Mouse (Mus musculus): ENCODE data around the gene Spice1. TPM values are rescaled to one million over a fixed set of nuclear protein-coding genes. Genes with fewer than 3 reads are reported as not detected.
A peak's percentile ranks its signal among the peaks of the same experiment; 100 is the strongest.

Spice1 gene
- polyA plus RNA-seq, 1 experiment = 14.9 TPM

DNA sequence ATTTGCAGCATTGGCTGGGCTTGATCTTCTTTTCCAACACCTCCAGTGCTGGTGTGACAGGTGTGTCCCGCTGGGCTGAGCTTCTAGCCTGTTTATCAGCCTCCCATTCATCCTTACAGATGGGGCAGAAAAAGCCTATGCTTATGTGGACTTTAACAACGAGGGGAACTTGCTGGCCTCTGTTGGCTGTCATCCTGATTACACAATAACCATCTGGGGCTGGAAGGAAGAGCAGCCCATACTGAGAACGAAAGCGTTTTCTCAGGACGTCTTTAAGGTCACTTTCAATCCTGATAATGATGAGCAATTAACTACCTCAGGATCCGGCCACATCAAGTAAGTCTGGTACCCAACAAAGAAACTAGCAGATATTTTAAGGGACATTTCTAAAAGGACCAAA, 63.3 kb downstream of the Spice1 start:
- no peak for DNase-seq
- Histone ChIP-seq H3K4me3 (replicated peaks; ENCODE audit: insufficient read depth, low read depth, low read length) (no peak overlapping the region), H3K27ac (ENCODE audit: insufficient read depth, low read length) (no peak overlapping the region), H3K4me1 (ENCODE audit: control insufficient read depth, insufficient read depth, low read length) (no peaks in the 10 kb centered on the region), H3K27me3 (ENCODE audit: control insufficient read depth, insufficient read depth, low read length) (no peaks in the 10 kb centered on the region)
- WGBS = 24% methylated on average over 6 of the region's 6 CpGs
- TF ChIP-seq POLR2A (IDR thresholded peaks at IDR 0.05; ENCODE audit: borderline replicate concordance, insufficient read depth, low read length) = no peak
- TF ChIP-seq CTCF (IDR thresholded peaks at IDR 0.05; ENCODE audit: borderline replicate concordance, insufficient read depth, low read depth, low read length) = no peak

DNA sequence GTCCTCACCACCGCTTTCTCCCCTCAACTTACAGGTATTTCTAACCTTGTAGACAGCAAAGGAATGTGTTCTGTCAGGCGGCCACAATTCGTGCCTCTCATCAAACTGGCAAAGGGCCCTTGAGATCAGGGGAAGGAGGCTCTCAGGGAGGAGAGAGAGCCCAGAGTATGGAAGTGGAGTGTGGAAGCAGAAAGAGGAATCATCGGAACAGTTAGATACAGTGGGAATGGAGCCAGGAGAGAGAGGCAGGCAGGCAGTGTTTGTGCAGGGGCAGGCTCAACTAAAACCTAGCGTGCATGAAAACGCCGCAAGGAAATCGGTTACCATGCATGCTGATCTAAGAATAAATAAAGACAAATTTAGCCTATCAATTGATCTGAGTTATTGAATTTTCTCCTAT, 70.7 kb downstream of the Spice1 start:
- Histone ChIP-seq H3K4me1 (ENCODE audit: control insufficient read depth, insufficient read depth, low read length) (no peaks in the 10 kb centered on the region), H3K27me3 (ENCODE audit: control insufficient read depth, insufficient read depth, low read length) (no peaks in the 10 kb centered on the region), H3K27ac (ENCODE audit: insufficient read depth, low read length) (no peak overlapping the region), H3K4me3 (replicated peaks; ENCODE audit: insufficient read depth, low read depth, low read length) (no peak overlapping the region)
- TF ChIP-seq POLR2A (IDR thresholded peaks at IDR 0.05; ENCODE audit: borderline replicate concordance, insufficient read depth, low read length) (no peak), CTCF (IDR thresholded peaks at IDR 0.05; ENCODE audit: borderline replicate concordance, insufficient read depth, low read depth, low read length) (no peak)
- 45% methylated on average over 8 of the region's 8 CpGs for WGBS
- peak; percentile 20 to 34 for DNase-seq

DNA sequence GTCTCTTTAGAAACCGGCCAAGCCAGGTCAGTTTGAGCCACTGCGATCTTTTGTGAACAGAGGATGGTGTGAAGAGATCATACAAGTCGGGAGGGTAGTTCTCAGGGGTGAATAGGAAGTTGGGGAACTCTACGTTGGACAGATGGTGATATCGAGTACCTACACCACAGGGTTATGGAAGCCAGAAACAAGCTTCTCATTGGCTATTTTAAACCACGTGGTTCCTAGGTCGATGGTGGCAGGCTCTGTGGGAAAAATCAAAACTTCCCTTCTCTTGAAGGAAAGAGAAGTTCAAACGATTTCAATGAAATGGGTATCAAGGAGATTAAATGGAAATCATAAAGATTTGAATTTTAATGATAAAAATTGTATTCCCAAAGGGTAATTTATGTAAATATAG, 74.8 kb downstream of the Spice1 start:
- no peaks in the 10 kb centered on the region for H3K27me3 ChIP-seq (ENCODE audit: control insufficient read depth, insufficient read depth, low read length)
- DNase-seq = no peak
- 88% methylated on average over 8 of the region's 8 CpGs for WGBS
- no peak overlapping the region for H3K4me3 ChIP-seq (replicated peaks; ENCODE audit: insufficient read depth, low read depth, low read length)
- H3K27ac ChIP-seq (ENCODE audit: insufficient read depth, low read length) = no peak overlapping the region
- no peaks in the 10 kb centered on the region for H3K4me1 ChIP-seq (ENCODE audit: control insufficient read depth, insufficient read depth, low read length)
- no peak for TF ChIP-seq POLR2A (IDR thresholded peaks at IDR 0.05; ENCODE audit: borderline replicate concordance, insufficient read depth, low read length)
- TF ChIP-seq CTCF (IDR thresholded peaks at IDR 0.05; ENCODE audit: borderline replicate concordance, insufficient read depth, low read depth, low read length) = no peak

DNA sequence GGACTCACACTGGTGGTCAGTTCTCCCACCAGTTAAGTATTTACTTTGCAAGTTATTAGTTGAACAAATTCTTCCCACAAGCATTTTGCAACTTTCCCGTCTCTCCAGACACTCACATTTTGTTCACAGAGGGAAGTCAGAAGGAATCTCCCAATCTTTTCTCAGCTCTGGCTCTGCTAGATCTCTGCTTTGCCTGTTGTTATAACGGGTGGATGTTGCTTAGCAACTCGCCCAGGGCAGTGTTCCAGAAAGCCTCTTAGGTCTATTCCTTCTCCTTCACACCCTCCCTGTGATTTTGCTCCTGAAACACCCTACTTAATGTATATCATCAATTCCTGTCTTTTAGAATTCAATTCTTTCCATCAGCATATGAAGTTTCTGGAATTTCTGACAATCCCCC, 76.6 kb downstream of the Spice1 start:
- DNase-seq = no peak
- 23% methylated on average over 3 of the region's 3 CpGs for WGBS
- no peak overlapping the region for H3K4me3 ChIP-seq (replicated peaks; ENCODE audit: insufficient read depth, low read depth, low read length)
- no peak for TF ChIP-seq CTCF (IDR thresholded peaks at IDR 0.05; ENCODE audit: borderline replicate concordance, insufficient read depth, low read depth, low read length)
- no peak for TF ChIP-seq POLR2A (IDR thresholded peaks at IDR 0.05; ENCODE audit: borderline replicate concordance, insufficient read depth, low read length)
- no peaks in the 10 kb centered on the region for H3K27me3 ChIP-seq (ENCODE audit: control insufficient read depth, insufficient read depth, low read length)
- no peaks in the 10 kb centered on the region for H3K4me1 ChIP-seq (ENCODE audit: control insufficient read depth, insufficient read depth, low read length)
- no peak overlapping the region for H3K27ac ChIP-seq (ENCODE audit: insufficient read depth, low read length)

DNA sequence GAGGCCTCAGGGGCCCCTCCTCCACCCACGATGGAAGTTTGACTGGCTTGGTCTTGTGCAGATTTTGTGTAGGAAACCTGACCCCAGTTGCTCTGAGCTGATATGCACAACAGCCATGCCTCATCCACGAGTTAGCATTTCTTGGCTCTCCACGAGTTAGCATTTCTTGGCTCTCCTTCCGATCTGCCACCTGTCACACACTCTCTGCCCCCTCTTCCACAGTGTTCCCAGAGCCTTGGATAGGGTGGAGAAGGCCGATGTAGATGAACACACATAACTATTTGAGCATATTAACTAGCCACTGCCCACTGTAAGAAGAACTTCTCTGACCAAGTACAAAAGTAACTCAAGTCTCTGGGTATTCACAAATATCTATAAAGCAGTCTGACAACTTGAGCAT, 81.5 kb downstream of the Spice1 start:
- no peak for DNase-seq
- Histone ChIP-seq H3K4me1 (ENCODE audit: control insufficient read depth, insufficient read depth, low read length) (no peaks in the 10 kb centered on the region), H3K27ac (ENCODE audit: insufficient read depth, low read length) (no peak overlapping the region), H3K27me3 (ENCODE audit: control insufficient read depth, insufficient read depth, low read length) (no peaks in the 10 kb centered on the region), H3K4me3 (replicated peaks; ENCODE audit: insufficient read depth, low read depth, low read length) (no peak overlapping the region)
- 20% methylated on average over 5 of the region's 5 CpGs for WGBS
- TF ChIP-seq POLR2A (IDR thresholded peaks at IDR 0.05; ENCODE audit: borderline replicate concordance, insufficient read depth, low read length) (no peak), CTCF (IDR thresholded peaks at IDR 0.05; ENCODE audit: borderline replicate concordance, insufficient read depth, low read depth, low read length) (no peak)

DNA sequence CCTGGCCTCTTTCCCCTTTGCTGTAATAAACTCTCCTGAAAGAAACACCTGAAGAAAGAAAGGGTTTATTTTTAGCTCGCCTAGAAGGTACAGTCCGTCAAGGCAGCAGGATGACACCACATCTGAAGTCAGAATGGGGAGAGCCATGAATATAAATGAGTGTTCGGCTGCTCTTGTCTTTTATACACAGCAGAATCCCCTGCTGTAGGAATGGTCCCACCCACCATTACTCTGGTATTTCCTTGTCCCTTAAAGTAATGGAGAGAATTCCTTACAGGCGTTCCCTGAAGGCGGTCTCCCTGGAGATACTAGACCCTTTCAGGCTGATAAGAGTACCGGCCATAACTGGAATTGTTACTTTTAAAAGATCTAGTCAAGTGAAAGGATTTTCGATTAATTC, 83.1 kb downstream of the Spice1 start:
- no peak for TF ChIP-seq POLR2A (IDR thresholded peaks at IDR 0.05; ENCODE audit: borderline replicate concordance, insufficient read depth, low read length)
- TF ChIP-seq CTCF (IDR thresholded peaks at IDR 0.05; ENCODE audit: borderline replicate concordance, insufficient read depth, low read depth, low read length) = no peak
- H3K4me3 ChIP-seq (replicated peaks; ENCODE audit: insufficient read depth, low read depth, low read length) = no peak overlapping the region
- DNase-seq = no peak
- H3K4me1 ChIP-seq (ENCODE audit: control insufficient read depth, insufficient read depth, low read length) = no peaks in the 10 kb centered on the region
- 60% methylated on average over 7 of the region's 7 CpGs for WGBS
- H3K27ac ChIP-seq (ENCODE audit: insufficient read depth, low read length) = no peak overlapping the region
- H3K27me3 ChIP-seq (ENCODE audit: control insufficient read depth, insufficient read depth, low read length) = no peaks in the 10 kb centered on the region

DNA sequence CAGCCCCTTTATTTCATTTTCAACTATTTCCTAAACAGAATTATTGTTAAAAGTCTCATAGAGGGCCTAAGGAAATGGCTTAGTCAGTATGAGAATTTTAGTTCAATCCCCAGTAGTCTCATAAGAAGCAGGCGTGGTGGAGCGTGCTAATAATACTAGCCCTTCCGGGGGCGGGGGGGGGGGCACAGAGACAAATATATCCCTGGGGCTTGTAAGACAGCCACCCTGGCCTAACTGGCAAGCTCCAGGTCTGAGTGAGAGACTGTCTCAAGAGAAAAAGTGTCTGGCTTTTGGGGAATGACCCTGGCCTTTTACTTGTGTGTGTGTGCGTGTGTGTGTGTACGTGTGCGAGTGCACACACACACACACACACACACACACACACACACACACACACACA, 88.0 kb downstream of the Spice1 start:
- no peak overlapping the region for H3K27ac ChIP-seq (ENCODE audit: insufficient read depth, low read length)
- WGBS = 86% methylated on average over 7 of the region's 7 CpGs
- DNase-seq = no peak
- no peak overlapping the region for H3K4me3 ChIP-seq (replicated peaks; ENCODE audit: insufficient read depth, low read depth, low read length)
- H3K27me3 ChIP-seq (ENCODE audit: control insufficient read depth, insufficient read depth, low read length) = no peaks in the 10 kb centered on the region
- TF ChIP-seq CTCF (IDR thresholded peaks at IDR 0.05; ENCODE audit: borderline replicate concordance, insufficient read depth, low read depth, low read length) (no peak), POLR2A (IDR thresholded peaks at IDR 0.05; ENCODE audit: borderline replicate concordance, insufficient read depth, low read length) (no peak)
- no peaks in the 10 kb centered on the region for H3K4me1 ChIP-seq (ENCODE audit: control insufficient read depth, insufficient read depth, low read length)

DNA sequence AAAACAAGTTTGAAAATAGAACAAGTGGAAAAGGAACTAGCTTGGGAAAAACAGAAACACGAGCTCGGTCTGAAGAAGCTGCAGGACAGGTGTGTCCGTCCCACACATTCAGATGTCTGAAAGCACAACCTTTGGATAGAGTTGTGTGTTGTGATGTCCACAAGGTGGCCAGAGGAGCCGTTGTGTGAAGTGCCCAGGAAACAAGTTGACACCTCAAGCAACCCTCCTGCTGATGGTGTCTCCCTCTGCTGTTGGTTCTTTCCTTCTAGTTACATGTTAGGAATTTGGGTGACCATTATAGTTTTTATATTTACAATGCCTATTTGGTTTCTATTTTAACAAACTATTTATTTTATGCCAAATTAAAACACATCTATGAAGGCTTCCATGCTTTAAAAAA, 88.6 kb downstream of the Spice1 start:
- peak in 1 of 2 experiments; percentile 9 for DNase-seq
- Histone ChIP-seq H3K4me1 (ENCODE audit: control insufficient read depth, insufficient read depth, low read length) (no peaks in the 10 kb centered on the region), H3K27me3 (ENCODE audit: control insufficient read depth, insufficient read depth, low read length) (no peaks in the 10 kb centered on the region), H3K4me3 (replicated peaks; ENCODE audit: insufficient read depth, low read depth, low read length) (no peak overlapping the region), H3K27ac (ENCODE audit: insufficient read depth, low read length) (no peak overlapping the region)
- WGBS = 48% methylated on average over 4 of the region's 4 CpGs
- peak; percentile 34; the same call in 1 of the 2 replicates for TF ChIP-seq CTCF (IDR thresholded peaks at IDR 0.05; ENCODE audit: borderline replicate concordance, insufficient read depth, low read depth, low read length)
- no peak for TF ChIP-seq POLR2A (IDR thresholded peaks at IDR 0.05; ENCODE audit: borderline replicate concordance, insufficient read depth, low read length)

Other genes starting within 250 kb of the Spice1 start
- gene Atp6v1a, start 207.4 kb upstream of the Spice1 start, polyA plus RNA-seq (2012; rRNA removed) = 230 and 250 TPM in 2 replicates
- gene Naa50, start 207.3 kb upstream of the Spice1 start, polyA plus RNA-seq (2012; rRNA removed) = 28.9 and 30.0 TPM in 2 replicates
- 14.2 and 15.3 TPM in 2 replicates for gene Usf3, start 173.9 kb upstream of the Spice1 start, polyA plus RNA-seq (2012; rRNA removed)
- gene Sidt1, start 13.9 kb upstream of the Spice1 start, polyA plus RNA-seq (2012; rRNA removed) = 32.9 and 37.6 TPM in 2 replicates
- gene Cfap44, start 47.7 kb downstream of the Spice1 start, polyA plus RNA-seq (2012; rRNA removed) = 1.5 and 2.5 TPM in 2 replicates
- 37.9 and 43.6 TPM in 2 replicates for gene Boc, start 211.8 kb downstream of the Spice1 start, polyA plus RNA-seq (2012; rRNA removed)

All from cerebellum, adult 2 months (tissue).